Mouse (Mus musculus): ENCODE measurements around the gene Tuba1c.

GRCm38 (mm10) chr15:99038797-99039196 lies 9.1 kb downstream of the Tuba1c start:
- TF ChIP-seq POLR2A (IDR thresholded peaks at IDR 0.05; ENCODE audit: borderline replicate concordance, low read depth, low read length) (no peak), CTCF (IDR thresholded peaks at IDR 0.05; ENCODE audit: low read depth, low read length) (no peak)
